In genomic region chr10:116996236-116996600, GRCm38 (mm10) we compare ENCODE assay signal across 9 mouse cellular contexts. TPM values are rescaled to one million over a fixed set of nuclear protein-coding genes. Genes with fewer than 3 reads are reported as not detected.
DNase-seq lines count a peak whose midpoint lies in the region; ATAC-seq lines count a peak whose summit lies in the region.
"Had no signal": no experiment of that assay in that cellular context is flagged by ENCODE, and none has a peak within 500 bp of the region (broad histone marks: within the 10 kb centered on the region; RNA-seq: fewer than 3 reads in every experiment).

No protein-coding gene starts in this region.

- intact Hi-C loops in gastrocnemius, postnatal 14 days (cut with DNase I; ENCODE audit: low total_unique reads): no loop called here

- no peak for ATAC-seq in frontal cortex, adult (ENCODE audit: low TSS enrichment)

- DNase-seq in MN1 (ENCODE audit: low spot score): peak; percentile 78
- DNase-seq in gastrocnemius, postnatal 14 days: peak; percentile 73
- peak; percentile 68 for DNase-seq in kidney, adult 11 months
- peak; percentile 65 for DNase-seq in lung, postnatal 10 days
- DNase-seq in yolk sac, embryonic 10.5 days (ENCODE audit: low spot score): peak; percentile 78
- DNase-seq in layer of hippocampus, adult 9-10 months (ENCODE audit: low spot score): no peak
- DNase-seq in thymus, postnatal 25 days: no peak

RNA-seq across cellular contexts. Expression of gene Best3, which starts 10.1 kb away (rescaled TPM):
- 10 to 100 TPM in 1 of 2 experiments, 1 to 10 TPM in 1; 9.2 to 11.7 TPM for total RNA-seq in gastrocnemius, postnatal 14 days (2021)
- total RNA-seq: G1E had no signal

RNA-seq across cellular contexts. Expression of gene Gm10271, which starts 23.8 kb away (rescaled TPM):
- not detected for total RNA-seq in gastrocnemius, postnatal 14 days (2021)
- total RNA-seq: G1E had no signal

RNA-seq across cellular contexts. Expression of gene Rab3ip, which starts 45.6 kb away (rescaled TPM):
- 10 to 100 TPM; 16.2 to 17.3 TPM for total RNA-seq in gastrocnemius, postnatal 14 days (2021)

RNA-seq across cellular contexts. Expression of gene Lrrc10, which starts 48.9 kb away (rescaled TPM):
- total RNA-seq in gastrocnemius, postnatal 14 days (2021): not detected
- total RNA-seq: G1E had no signal

Comparison
In these comparisons a context has a peak if more than half of its experiments do, and no peak if none do; other contexts are left out.
1. DNase-seq: peak in MN1 (single experiment), gastrocnemius, postnatal 14 days (single experiment), kidney, adult 11 months (single experiment), lung, postnatal 10 days (single experiment) and yolk sac, embryonic 10.5 days (single experiment); none in layer of hippocampus, adult 9-10 months (single experiment) and thymus, postnatal 25 days (single experiment).